Mouse (Mus musculus): Measurements from ENCODE around the gene Kng1. TPM values are rescaled to one million over a fixed set of nuclear protein-coding genes. Genes with fewer than 3 reads are reported as not detected.
A peak's percentile ranks its signal among the peaks of the same experiment; 100 is the strongest.
"Not testable (repeated sequence)": the region's sequence is repeated elsewhere in the genome, so short reads cannot be mapped to it uniquely, and the experiment has no call there.

Kng1 gene
- polyA plus RNA-seq (2015; fragmentation: Nextera tagmentation; extraction: Ambion mirVana) = 0.10 TPM in 1 of 2 replicates, not detected in the other

DNA sequence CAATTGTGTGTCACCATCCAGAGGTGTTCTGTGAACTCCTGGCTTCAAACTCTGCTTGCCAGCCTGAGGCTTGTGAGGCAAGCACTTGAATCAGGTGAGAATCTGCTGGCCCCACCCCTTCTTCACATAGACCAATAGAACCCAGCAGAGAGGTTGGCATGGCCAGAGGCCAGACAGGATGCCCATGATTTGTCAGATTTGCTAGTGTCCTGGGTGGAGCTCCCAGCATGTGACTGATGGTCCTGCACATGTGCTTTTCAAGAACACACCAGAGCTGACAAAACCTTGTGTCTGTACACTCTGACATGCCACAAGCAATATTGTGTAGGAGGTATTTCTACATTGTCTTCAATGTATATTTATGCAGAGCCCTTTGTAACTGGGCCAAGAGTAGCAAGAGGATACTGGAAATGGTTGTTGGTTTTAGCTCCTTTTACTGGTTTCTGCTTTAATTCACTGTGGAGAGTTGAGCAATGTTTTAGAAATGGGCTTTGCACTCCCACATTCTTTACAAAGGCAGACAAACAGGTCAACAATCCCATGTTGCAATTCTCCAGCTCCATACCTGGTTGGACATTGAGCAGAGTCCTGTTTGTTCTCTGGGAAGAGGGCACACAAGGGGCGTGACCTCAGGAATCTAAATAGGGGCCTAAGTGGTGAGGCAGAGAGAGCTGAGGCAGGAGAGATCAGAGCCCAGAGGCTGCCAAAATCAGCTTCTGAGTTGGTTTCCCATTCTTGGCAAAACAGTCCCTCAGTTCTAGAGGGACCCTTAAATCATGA is at the start of gene Kng1:
TSS of gene Kng1 (plus strand) at position 198 of the 780 bp plus-strand sequence.
- not testable (repeated sequence) for H3K36me3 ChIP-seq (ENCODE audit: control insufficient read depth, insufficient read depth, low read length); H3K9ac ChIP-seq (ENCODE audit: low read depth, low read length); H3K4me2 ChIP-seq (ENCODE audit: low read length); H3K27me3 ChIP-seq (replicated peaks; ENCODE audit: control insufficient read depth, insufficient read depth, low read length); ATAC-seq; H3K4me3 ChIP-seq (ENCODE audit: low read length); H3K4me1 ChIP-seq (ENCODE audit: control insufficient read depth, insufficient read depth, low read depth, low read length); H3K27ac ChIP-seq (ENCODE audit: low read depth, low read length); H3K9me3 ChIP-seq (ENCODE audit: control insufficient read depth, low read length)
- WGBS = 87% methylated on average over 1 of the region's 1 CpGs

GRCm38 (mm10) chr16:23013786-23014185 is 43.9 kb upstream of the Kng1 start:
- H3K27ac ChIP-seq (ENCODE audit: low read depth, low read length); H3K4me2 ChIP-seq (ENCODE audit: low read length); H3K9ac ChIP-seq (ENCODE audit: low read depth, low read length); H3K36me3 ChIP-seq (ENCODE audit: control insufficient read depth, insufficient read depth, low read length); H3K4me3 ChIP-seq (ENCODE audit: low read length); H3K9me3 ChIP-seq (ENCODE audit: control insufficient read depth, low read length); H3K27me3 ChIP-seq (replicated peaks; ENCODE audit: control insufficient read depth, insufficient read depth, low read length); ATAC-seq; H3K4me1 ChIP-seq (ENCODE audit: control insufficient read depth, insufficient read depth, low read depth, low read length): not testable (repeated sequence)
- WGBS = 91% methylated on average over 2 of the region's 2 CpGs

DNA sequence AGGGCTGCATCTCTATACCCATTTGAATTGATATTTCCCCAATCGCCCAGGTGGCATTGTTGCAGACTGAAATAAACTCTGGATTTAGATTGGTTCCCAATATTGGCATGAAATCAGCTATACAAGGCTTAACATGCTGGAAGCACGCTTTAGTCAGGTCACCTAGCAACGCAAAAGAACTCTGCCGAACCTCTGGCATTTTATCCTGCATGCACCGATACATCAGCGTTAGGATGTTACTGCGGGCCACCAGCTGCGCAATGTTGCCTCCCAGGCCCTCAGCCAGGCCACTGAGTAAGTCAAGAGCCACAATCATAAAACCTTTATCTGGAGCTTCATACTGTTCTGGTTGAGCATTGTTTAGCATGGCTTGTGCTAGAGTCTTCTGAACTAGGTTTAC is 43.0 kb upstream of the Kng1 start:
- ATAC-seq = 0 out of 2 replicates have a peak, but pooled peaks have one; percentile 48
- H3K4me1 ChIP-seq (ENCODE audit: control insufficient read depth, insufficient read depth, low read depth, low read length); H3K9me3 ChIP-seq (ENCODE audit: control insufficient read depth, low read length); H3K27ac ChIP-seq (ENCODE audit: low read depth, low read length); H3K36me3 ChIP-seq (ENCODE audit: control insufficient read depth, insufficient read depth, low read length); H3K4me3 ChIP-seq (ENCODE audit: low read length); H3K9ac ChIP-seq (ENCODE audit: low read depth, low read length); H3K27me3 ChIP-seq (replicated peaks; ENCODE audit: control insufficient read depth, insufficient read depth, low read length): not testable (repeated sequence)
- WGBS = 41% methylated on average over 8 of the region's 8 CpGs
- H3K4me2 ChIP-seq (ENCODE audit: low read length) = peak overlapping the region; percentile 35

GRCm38 (mm10) chr16:23020571-23020970 is 37.1 kb upstream of the Kng1 start:
- not testable (repeated sequence) for ATAC-seq; H3K9me3 ChIP-seq (ENCODE audit: control insufficient read depth, low read length); H3K9ac ChIP-seq (ENCODE audit: low read depth, low read length); H3K27me3 ChIP-seq (replicated peaks; ENCODE audit: control insufficient read depth, insufficient read depth, low read length); H3K4me1 ChIP-seq (ENCODE audit: control insufficient read depth, insufficient read depth, low read depth, low read length); H3K4me2 ChIP-seq (ENCODE audit: low read length); H3K36me3 ChIP-seq (ENCODE audit: control insufficient read depth, insufficient read depth, low read length); H3K27ac ChIP-seq (ENCODE audit: low read depth, low read length); H3K4me3 ChIP-seq (ENCODE audit: low read length)
- 13% methylated on average over 1 of the region's 1 CpGs for WGBS

DNA sequence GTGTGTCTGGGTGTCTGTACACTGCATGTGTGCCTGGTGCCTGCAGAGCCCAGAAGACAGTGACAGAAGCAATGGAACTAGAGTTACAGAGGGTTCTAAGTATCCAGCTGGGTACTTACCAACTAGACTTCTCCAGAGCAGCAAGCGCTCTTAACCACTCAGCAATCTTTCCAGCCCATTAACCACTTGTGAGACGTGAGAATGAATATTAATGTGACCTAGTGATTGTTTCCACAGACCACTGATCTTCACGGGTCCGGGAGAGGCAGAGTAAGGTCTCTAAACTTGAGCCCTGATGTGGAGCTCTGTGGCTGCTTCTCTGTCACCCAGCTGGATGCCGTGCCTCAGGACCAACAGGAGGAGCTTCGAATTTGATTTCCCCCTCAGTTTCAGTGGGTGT is 32.6 kb upstream of the Kng1 start:
- H3K9me3 ChIP-seq (ENCODE audit: control insufficient read depth, low read length) = no peaks in the 10 kb centered on the region
- no peaks in the 10 kb centered on the region for H3K36me3 ChIP-seq (ENCODE audit: control insufficient read depth, insufficient read depth, low read length)
- no peak for ATAC-seq
- no peaks in the 10 kb centered on the region for H3K27me3 ChIP-seq (replicated peaks; ENCODE audit: control insufficient read depth, insufficient read depth, low read length)
- WGBS = 30% methylated on average over 6 of the region's 6 CpGs
- no peak overlapping the region for H3K27ac ChIP-seq (ENCODE audit: low read depth, low read length)
- H3K4me3 ChIP-seq (ENCODE audit: low read length) = no peak overlapping the region
- no peak overlapping the region for H3K4me2 ChIP-seq (ENCODE audit: low read length)
- H3K9ac ChIP-seq (ENCODE audit: low read depth, low read length) = no peak overlapping the region
- H3K4me1 ChIP-seq (ENCODE audit: control insufficient read depth, insufficient read depth, low read depth, low read length) = no peaks in the 10 kb centered on the region

DNA sequence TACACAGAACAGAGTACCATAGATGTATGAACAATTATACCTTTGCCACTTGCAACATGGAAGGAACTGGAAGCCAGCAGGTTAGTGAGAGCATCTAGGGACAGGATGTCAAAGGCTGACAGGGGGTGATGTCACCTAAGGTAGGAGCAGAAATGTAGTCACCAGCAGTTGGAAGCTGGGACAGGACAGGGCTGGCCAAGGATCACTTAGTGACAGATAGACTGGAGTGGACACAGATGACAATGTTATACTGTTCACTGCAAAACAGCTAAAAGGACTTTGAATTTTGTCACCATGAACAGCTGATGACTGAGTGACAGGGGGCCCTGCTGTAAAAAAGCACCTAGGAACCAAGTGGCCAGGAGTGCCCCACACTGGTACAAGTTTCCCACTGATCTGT is 31.1 kb upstream of the Kng1 start:
- no peaks in the 10 kb centered on the region for H3K9me3 ChIP-seq (ENCODE audit: control insufficient read depth, low read length)
- no peaks in the 10 kb centered on the region for H3K27me3 ChIP-seq (replicated peaks; ENCODE audit: control insufficient read depth, insufficient read depth, low read length)
- no peaks in the 10 kb centered on the region for H3K4me1 ChIP-seq (ENCODE audit: control insufficient read depth, insufficient read depth, low read depth, low read length)
- no peak for ATAC-seq
- no peak overlapping the region for H3K4me3 ChIP-seq (ENCODE audit: low read length)
- H3K27ac ChIP-seq (ENCODE audit: low read depth, low read length) = no peak overlapping the region
- H3K9ac ChIP-seq (ENCODE audit: low read depth, low read length) = no peak overlapping the region
- no peaks in the 10 kb centered on the region for H3K36me3 ChIP-seq (ENCODE audit: control insufficient read depth, insufficient read depth, low read length)
- no peak overlapping the region for H3K4me2 ChIP-seq (ENCODE audit: low read length)

- not testable (repeated sequence) for H3K4me3 ChIP-seq (ENCODE audit: low read length); H3K9me3 ChIP-seq (ENCODE audit: control insufficient read depth, low read length); H3K9ac ChIP-seq (ENCODE audit: low read depth, low read length); H3K4me1 ChIP-seq (ENCODE audit: control insufficient read depth, insufficient read depth, low read depth, low read length); H3K27ac ChIP-seq (ENCODE audit: low read depth, low read length); ATAC-seq; H3K36me3 ChIP-seq (ENCODE audit: control insufficient read depth, insufficient read depth, low read length); H3K27me3 ChIP-seq (replicated peaks; ENCODE audit: control insufficient read depth, insufficient read depth, low read length); H3K4me2 ChIP-seq (ENCODE audit: low read length)
- 64% methylated on average over 3 of the region's 3 CpGs for WGBS
Measured at GRCm38 (mm10) chr16:23027341-23027740, 30.3 kb upstream of the Kng1 start.

DNA sequence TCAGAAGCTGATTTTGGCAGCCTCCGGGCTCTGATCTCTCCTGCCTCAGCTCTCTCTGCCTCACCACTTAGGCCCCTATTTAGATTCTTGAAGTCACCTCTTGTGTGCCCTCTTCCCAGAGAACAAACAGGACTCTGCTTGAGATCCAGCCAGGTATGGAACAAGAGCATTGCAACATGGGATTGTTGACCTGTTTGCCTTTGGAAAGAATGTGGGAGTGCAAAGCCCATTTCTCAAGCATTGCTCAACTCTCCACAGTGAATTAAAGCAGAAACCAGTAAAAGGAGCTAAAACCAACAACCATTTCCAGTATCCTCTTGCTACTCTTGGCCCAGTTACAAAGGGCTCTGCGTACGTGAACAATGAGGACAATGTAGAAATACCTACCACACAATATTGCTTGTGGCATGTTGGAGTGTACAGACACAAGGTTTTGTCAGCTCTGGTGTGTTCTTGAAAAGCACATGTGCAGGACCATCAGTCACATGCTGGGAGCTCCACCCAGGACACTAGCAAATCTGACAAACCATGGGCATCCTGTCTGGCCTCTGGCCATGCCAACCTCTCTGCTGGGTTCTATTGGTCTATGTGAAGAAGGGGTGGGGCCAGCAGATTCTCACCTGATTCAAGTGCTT is 28.6 kb upstream of the Kng1 start, which contains the start of gene Kng2:
TSS of gene Kng2 (minus strand) at position 517 of the 635 bp plus-strand sequence.
- not testable (repeated sequence) for H3K36me3 ChIP-seq (ENCODE audit: control insufficient read depth, insufficient read depth, low read length); H3K4me3 ChIP-seq (ENCODE audit: low read length); H3K27me3 ChIP-seq (replicated peaks; ENCODE audit: control insufficient read depth, insufficient read depth, low read length); H3K27ac ChIP-seq (ENCODE audit: low read depth, low read length); H3K4me2 ChIP-seq (ENCODE audit: low read length); ATAC-seq; H3K9ac ChIP-seq (ENCODE audit: low read depth, low read length); H3K9me3 ChIP-seq (ENCODE audit: control insufficient read depth, low read length); H3K4me1 ChIP-seq (ENCODE audit: control insufficient read depth, insufficient read depth, low read depth, low read length)
- 88% methylated on average over 3 of the region's 3 CpGs for WGBS

DNA sequence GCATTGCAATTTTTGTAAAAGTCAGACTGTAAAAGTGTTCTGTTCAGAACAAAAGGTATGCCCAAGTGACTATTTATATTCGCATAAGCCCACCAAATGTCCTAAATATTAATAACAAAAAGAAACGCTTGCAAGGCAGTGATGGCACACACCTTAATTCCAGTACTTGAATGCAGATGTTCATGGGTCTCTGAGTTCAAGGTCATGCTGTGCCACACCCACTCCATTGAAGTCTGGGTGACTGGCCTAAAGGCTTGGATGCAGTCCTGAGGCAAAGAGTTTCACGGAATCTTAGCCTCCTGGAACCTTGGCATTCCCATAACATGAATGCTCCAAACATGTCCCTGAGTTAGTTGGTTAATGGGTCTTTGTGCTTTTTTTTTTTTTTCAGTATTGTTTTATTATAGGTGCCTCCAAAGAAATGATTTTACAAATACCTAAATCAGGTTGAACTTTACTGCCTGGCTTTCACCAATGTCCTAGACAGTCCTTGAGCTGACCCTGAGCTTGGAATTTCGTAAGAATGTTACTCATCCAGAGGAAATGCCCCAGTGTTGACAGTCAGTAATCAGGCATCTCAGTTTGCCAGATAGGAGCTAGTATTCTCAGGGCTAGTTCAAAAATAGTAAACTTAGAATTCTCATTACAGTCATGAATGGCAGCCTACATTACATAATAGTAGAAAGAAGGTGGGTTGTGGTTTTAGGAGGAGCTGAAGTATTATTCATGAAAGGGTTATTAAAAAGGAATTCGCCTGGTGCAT is 26.8 kb upstream of the Kng1 start:
- no peaks in the 10 kb centered on the region for H3K27me3 ChIP-seq (replicated peaks; ENCODE audit: control insufficient read depth, insufficient read depth, low read length)
- WGBS = 88% methylated on average over 5 of the region's 5 CpGs
- H3K9ac ChIP-seq (ENCODE audit: low read depth, low read length) = no peak overlapping the region
- no peak overlapping the region for H3K27ac ChIP-seq (ENCODE audit: low read depth, low read length)
- ATAC-seq = no peak
- no peak overlapping the region for H3K4me3 ChIP-seq (ENCODE audit: low read length)
- H3K4me2 ChIP-seq (ENCODE audit: low read length) = no peak overlapping the region
- no peaks in the 10 kb centered on the region for H3K4me1 ChIP-seq (ENCODE audit: control insufficient read depth, insufficient read depth, low read depth, low read length)
- H3K9me3 ChIP-seq (ENCODE audit: control insufficient read depth, low read length) = no peaks in the 10 kb centered on the region
- H3K36me3 ChIP-seq (ENCODE audit: control insufficient read depth, insufficient read depth, low read length) = no peaks in the 10 kb centered on the region
